ENCODE assay signal across 20 mouse cellular contexts in the genomic region with DNA sequence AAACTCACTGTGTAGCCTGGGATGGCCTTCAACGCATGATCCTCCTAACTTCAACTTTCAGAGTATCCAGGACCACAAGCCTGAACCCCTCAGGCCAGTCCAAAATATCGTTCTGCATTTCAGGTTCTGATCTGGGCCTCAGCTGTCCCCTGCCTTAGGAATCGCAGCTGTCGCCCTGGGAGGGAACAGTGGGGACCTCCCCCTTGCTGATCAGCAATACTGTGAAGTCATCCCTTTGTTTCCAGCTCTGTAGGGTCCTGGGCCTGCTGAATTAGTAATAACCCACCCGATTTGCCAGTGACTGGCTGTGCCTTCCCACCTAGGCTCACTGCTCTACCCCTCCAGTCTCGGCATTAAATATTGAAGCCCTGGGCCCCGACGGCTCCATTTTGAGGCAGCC. TPM values are rescaled to one million over a fixed set of nuclear protein-coding genes. Genes with fewer than 3 reads are reported as not detected.
"Had no signal": no experiment of that assay in that cellular context is flagged by ENCODE, and none has a peak within 500 bp of the region (broad histone marks: within the 10 kb centered on the region; RNA-seq: fewer than 3 reads in every experiment).

No protein-coding gene starts in this region.

- H3K9ac ChIP-seq: intestine, embryonic 15.5 days; liver, embryonic 15.5 days; stomach, embryonic 15.5 days had no signal

- H3K4me2 ChIP-seq: intestine, embryonic 15.5 days; liver, embryonic 11.5 days; liver, embryonic 15.5 days; midbrain, embryonic 11.5 days; stomach, embryonic 15.5 days had no signal

- H3K27ac ChIP-seq: intestine, embryonic 15.5 days; left cerebral cortex, adult 2 months; limb, embryonic 10.5 days; liver, embryonic 15.5 days; stomach, embryonic 15.5 days had no signal

- ATAC-seq: intestine, embryonic 15.5 days; lung, postnatal 0 days had no signal

- H3K4me3 ChIP-seq: intestine, embryonic 15.5 days; left cerebral cortex, adult 2 months; limb, embryonic 10.5 days; liver, embryonic 15.5 days; stomach, embryonic 15.5 days had no signal

- H3K9me3 ChIP-seq: intestine, embryonic 15.5 days; limb, embryonic 10.5 days; liver, embryonic 15.5 days had no signal

- DNase-seq: kidney, adult 9 months; kidney, postnatal 10 days; kidney, postnatal 4 days; lung, adult 2 months; lung, postnatal 36 days; right cerebral cortex, postnatal 14 days; thymus, postnatal 36 days had no signal

- H3K36me3 ChIP-seq: intestine, embryonic 15.5 days; limb, embryonic 10.5 days; liver, embryonic 15.5 days; stomach, embryonic 15.5 days had no signal

- H3K4me1 ChIP-seq: intestine, embryonic 15.5 days; liver, embryonic 15.5 days; stomach, embryonic 15.5 days had no signal

RNA-seq across cellular contexts. Expression of a gene that starts 51.9 kb away (rescaled TPM):
- total RNA-seq: layer of hippocampus, postnatal 25 days; megakaryocyte progenitor cell, adult 5-6 weeks; neutrophil, adult 5-6 weeks had no signal
- polyA plus RNA-seq: intestine, embryonic 15.5 days; liver, embryonic 11.5 days; liver, embryonic 15.5 days; lung, adult 2 months; lung, postnatal 0 days; spleen, adult 2 months; testis, adult 2 months had no signal
